Mouse (Mus musculus) hindbrain, embryonic 15.5 days (tissue): ENCODE data around the gene Gm9821. TPM values are rescaled to one million over a fixed set of nuclear protein-coding genes. Genes with fewer than 3 reads are reported as not detected.

ENCODE experiments used
- ATAC-seq: fragments of 200-750 bp; cut with Nextera tagmentation; 2 replicates; pipeline ENCODE4 v1.8.0; 2017; ENCODE audit warnings: low read depth, moderate number of reproducible peaks, moderate TSS enrichment; ENCODE audit not compliant: low FRiP score
- H3K27ac ChIP-seq: fragments of 300-500 bp; sonication (generic); replicated peaks from 2 replicates; pipeline ENCODE4 v1.5.1; 2015; ENCODE audit warnings: mild to moderate bottlenecking, inconsistent platforms
- H3K27me3 ChIP-seq: fragments of 300-500 bp; sonication (generic); 2 replicates; pipeline ENCODE4 v1.6.1; 2015; ENCODE audit warnings: control low read depth, inconsistent platforms
- H3K36me3 ChIP-seq: fragments of 300-500 bp; sonication (generic); 2 replicates; pipeline ENCODE4 v1.6.1; 2015; ENCODE audit warnings: control low read depth, inconsistent platforms
- H3K4me1 ChIP-seq: fragments of 300-500 bp; sonication (generic); replicated peaks from 2 replicates; pipeline ENCODE4 v1.6.1; 2015; ENCODE audit warnings: control low read depth, inconsistent platforms
- H3K4me2 ChIP-seq: fragments of 300-500 bp; sonication (generic); 2 replicates; pipeline ENCODE4 v1.6.1; 2015; ENCODE audit warnings: moderate library complexity, mild to moderate bottlenecking, inconsistent platforms
- H3K4me3 ChIP-seq: fragments of 300-500 bp; sonication (generic); 2 replicates; pipeline ENCODE4 v1.5.1; 2015; ENCODE audit warnings: mild to moderate bottlenecking, inconsistent platforms
- H3K9ac ChIP-seq: fragments of 300-500 bp; sonication (generic); 2 replicates; pipeline ENCODE4 v1.6.1; 2015; ENCODE audit warnings: inconsistent platforms
- H3K9me3 ChIP-seq: fragments of 300-500 bp; sonication (generic); 2 replicates; pipeline ENCODE4 v1.6.1; 2016; ENCODE audit warnings: control low read depth, inconsistent platforms
- WGBS: fragments of 180-500 bp; shearing (Covaris S2); methylation state at CpG from one replicate; pipeline ENCODE4 v1.1.7; 2015; 5-methylcytosine and 5-hydroxymethylcytosine counted together
- microRNA-seq: library from miRNA; unstranded; fragments of <30 nt; microRNA quantifications from one replicate; pipeline ENCODE4, GENCODE M21; 2016
- polyA plus RNA-seq: library from polyadenylated mRNA; unstranded; fragments of >200 nt; fragmentation: Nextera tagmentation; extraction: Ambion mirVana; gene quantifications from 2 replicates; pipeline ENCODE4 v1.2.1, GENCODE M21; 2015

Gm9821 gene
- polyA plus RNA-seq, 1 experiment from 2014 or later = 0.32 TPM

GRCm38 (mm10) chr2:91980830-91981229 lies 35.3 kb downstream of the Gm9821 start:
- H3K27me3 ChIP-seq = peaks cover 15% of the 10 kb centered on the region
- peaks cover 27% of the 10 kb centered on the region for H3K4me1 ChIP-seq
- H3K27ac ChIP-seq = no peak overlapping the region
- H3K9me3 ChIP-seq = no peaks in the 10 kb centered on the region
- no peaks in the 10 kb centered on the region for H3K36me3 ChIP-seq
- no peak overlapping the region for H3K4me2 ChIP-seq
- H3K9ac ChIP-seq = no peak overlapping the region
- no peak for ATAC-seq
- no peak overlapping the region for H3K4me3 ChIP-seq
- 38% methylated on average over 5 of the region's 5 CpGs for WGBS

GRCm38 (mm10) chr2:91984439-91984838 lies 38.9 kb downstream of the Gm9821 start:
- peak overlapping the region; percentile 46 for H3K4me2 ChIP-seq
- no peak overlapping the region; the same call in 1 of the 2 replicates for H3K4me3 ChIP-seq
- H3K27ac ChIP-seq = 0 out of 2 replicates have a peak overlapping the region, but pooled peaks have one; percentile 2
- H3K9ac ChIP-seq = no peak overlapping the region
- H3K9me3 ChIP-seq = no peaks in the 10 kb centered on the region
- ATAC-seq = peak; percentile 61
- H3K4me1 ChIP-seq = peaks cover 14% of the 10 kb centered on the region
- WGBS = 2% methylated on average over 11 of the region's 13 CpGs
- no peaks in the 10 kb centered on the region for H3K27me3 ChIP-seq
- H3K36me3 ChIP-seq = no peaks in the 10 kb centered on the region

- Histone ChIP-seq H3K4me2 (peak overlapping the region; percentile 46), H3K9ac (no peak overlapping the region), H3K4me3 (no peak overlapping the region), H3K27ac (peak overlapping the region; percentile 2; the same call in 1 of the 2 replicates), H3K36me3 (no peaks in the 10 kb centered on the region), H3K4me1 (peaks cover 14% of the 10 kb centered on the region), H3K9me3 (no peaks in the 10 kb centered on the region), H3K27me3 (no peaks in the 10 kb centered on the region)
- ATAC-seq = no peak
- WGBS = 32% methylated on average over 9 of the region's 9 CpGs
Measured at GRCm38 (mm10) chr2:91984906-91985525, 39.5 kb downstream of the Gm9821 start.

GRCm38 (mm10) chr2:91986071-91986470 lies 40.6 kb downstream of the Gm9821 start:
- 1% methylated on average over 5 of the region's 5 CpGs for WGBS
- ATAC-seq = peak; percentile 61; the same call in 1 of the 2 replicates
- peaks cover 14% of the 10 kb centered on the region for H3K4me1 ChIP-seq
- no peaks in the 10 kb centered on the region for H3K27me3 ChIP-seq
- no peak overlapping the region for H3K27ac ChIP-seq
- H3K36me3 ChIP-seq = no peaks in the 10 kb centered on the region
- no peak overlapping the region for H3K9ac ChIP-seq
- no peak overlapping the region for H3K4me2 ChIP-seq
- H3K9me3 ChIP-seq = no peaks in the 10 kb centered on the region
- no peak overlapping the region for H3K4me3 ChIP-seq

- H3K36me3 ChIP-seq = no peaks in the 10 kb centered on the region
- H3K27ac ChIP-seq = no peak overlapping the region
- peaks cover 14% of the 10 kb centered on the region for H3K4me1 ChIP-seq
- no peak overlapping the region for H3K4me3 ChIP-seq
- peak; percentile 40; the same call in 1 of the 2 replicates for ATAC-seq
- WGBS = 4% methylated on average over 3 of the region's 3 CpGs
- no peak overlapping the region for H3K4me2 ChIP-seq
- no peak overlapping the region for H3K9ac ChIP-seq
- no peaks in the 10 kb centered on the region for H3K27me3 ChIP-seq
- H3K9me3 ChIP-seq = no peaks in the 10 kb centered on the region
Measured at GRCm38 (mm10) chr2:91987542-91987941, 42.0 kb downstream of the Gm9821 start.

GRCm38 (mm10) chr2:91989750-91990149 lies 44.2 kb downstream of the Gm9821 start:
- ATAC-seq = no peak

GRCm38 (mm10) chr2:91993409-91993808 lies 47.9 kb downstream of the Gm9821 start:
- no peak for ATAC-seq
- Histone ChIP-seq H3K9me3 (no peaks in the 10 kb centered on the region), H3K4me1 (no peaks in the 10 kb centered on the region), H3K36me3 (no peaks in the 10 kb centered on the region), H3K4me2 (no peak overlapping the region), H3K27ac (no peak overlapping the region; the same call in 1 of the 2 replicates), H3K4me3 (no peak overlapping the region), H3K9ac (no peak overlapping the region), H3K27me3 (no peaks in the 10 kb centered on the region)
- WGBS = 30% methylated on average over 3 of the region's 3 CpGs

More at GRCm38 (mm10) chr2:91989750-91990149, 44.2 kb downstream of the Gm9821 start:
- Histone ChIP-seq H3K9me3 (no peaks in the 10 kb centered on the region), H3K27ac (no peak overlapping the region), H3K4me2 (no peak overlapping the region), H3K4me3 (no peak overlapping the region), H3K9ac (no peak overlapping the region), H3K27me3 (no peaks in the 10 kb centered on the region), H3K4me1 (0 out of 2 replicates have a peak, but pooled peaks cover 7% of the 10 kb centered on the region), H3K36me3 (no peaks in the 10 kb centered on the region)

GRCm38 (mm10) chr2:91996006-91996405 lies 50.5 kb downstream of the Gm9821 start:
- no peaks in the 10 kb centered on the region for H3K36me3 ChIP-seq
- no peaks in the 10 kb centered on the region for H3K9me3 ChIP-seq
- no peaks in the 10 kb centered on the region for H3K27me3 ChIP-seq
- no peak for ATAC-seq
- H3K9ac ChIP-seq = no peak overlapping the region
- 91% methylated on average over 5 of the region's 5 CpGs for WGBS
- H3K27ac ChIP-seq = no peak overlapping the region
- H3K4me1 ChIP-seq = no peaks in the 10 kb centered on the region
- no peak overlapping the region for H3K4me2 ChIP-seq
- H3K4me3 ChIP-seq = no peak overlapping the region

Small RNA genes within 50 kb of the gene (microRNA-seq; reads per million reads assigned to microRNA genes)
- not detected for gene Mir6999

Other genes starting within 250 kb of the Gm9821 start
- 34.0 and 34.8 TPM in 2 replicates for gene Atg13, start 235.1 kb upstream of the Gm9821 start, polyA plus RNA-seq
- 18.2 and 21.1 TPM in 2 replicates for gene Harbi1, start 234.9 kb upstream of the Gm9821 start, polyA plus RNA-seq
- 22.8 and 27.7 TPM in 2 replicates for gene Ambra1, start 215.6 kb upstream of the Gm9821 start, polyA plus RNA-seq
- gene Chrm4, start 18.5 kb upstream of the Gm9821 start, polyA plus RNA-seq = 0.87 and 1.2 TPM in 2 replicates
- gene Mdk, start 13.4 kb upstream of the Gm9821 start, polyA plus RNA-seq = 187 and 224 TPM in 2 replicates
- 32.4 and 40.9 TPM in 2 replicates for gene Dgkz, start 30.2 kb downstream of the Gm9821 start, polyA plus RNA-seq
- 2.2 and 2.9 TPM in 2 replicates for gene Creb3l1, start 78.8 kb downstream of the Gm9821 start, polyA plus RNA-seq
- 34.1 and 37.2 TPM in 2 replicates for gene Phf21a, start 147.4 kb downstream of the Gm9821 start, polyA plus RNA-seq